Mouse (Mus musculus) heart, postnatal 10 days (tissue): ENCODE data around the gene Myo9b. TPM values are rescaled to one million over a fixed set of nuclear protein-coding genes. Genes with fewer than 3 reads are reported as not detected.

ENCODE experiments used
- DNase-seq, 2 experiments: peaks; one replicate each; pipeline ENCODE4 v3.0.0; 2021
- intact Hi-C: fragments of 180-260 bp; cut with DNase I; formaldehyde crosslinking; loops from one replicate; pipeline ENCODE4 v1.15.1; 2025
- total RNA-seq, 2 experiments: library from RNA; stranded (reverse); gene quantifications; 2 replicates each; pipeline ENCODE4 v1.2.3; 2021

Myo9b gene
- total RNA-seq, 2 experiments from 2014 or later, result 41.0 to 43.5 TPM

DNA sequence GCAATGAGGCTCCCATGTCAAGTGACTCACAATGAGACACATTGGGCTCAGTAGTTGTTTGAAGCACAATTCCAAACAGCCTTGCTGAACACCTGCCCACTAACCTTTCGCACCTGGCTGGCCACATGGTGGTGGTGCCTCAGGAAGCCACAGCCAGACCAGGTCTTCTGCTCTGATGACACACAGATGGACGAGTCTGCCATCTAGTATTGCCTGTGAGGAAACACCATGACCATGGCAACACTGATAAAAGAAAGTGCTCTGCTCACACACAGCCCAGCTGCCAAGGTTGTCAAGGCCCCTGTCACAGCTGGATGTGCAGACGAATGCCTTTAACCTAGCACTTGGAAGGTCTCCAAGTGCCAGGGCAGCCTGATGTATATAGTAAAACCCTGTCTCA, 78.6 kb downstream of the Myo9b start:
- intact Hi-C loops, result no loop called here
- DNase-seq, result peak in 1 of 2 experiments; percentile 19

DNA sequence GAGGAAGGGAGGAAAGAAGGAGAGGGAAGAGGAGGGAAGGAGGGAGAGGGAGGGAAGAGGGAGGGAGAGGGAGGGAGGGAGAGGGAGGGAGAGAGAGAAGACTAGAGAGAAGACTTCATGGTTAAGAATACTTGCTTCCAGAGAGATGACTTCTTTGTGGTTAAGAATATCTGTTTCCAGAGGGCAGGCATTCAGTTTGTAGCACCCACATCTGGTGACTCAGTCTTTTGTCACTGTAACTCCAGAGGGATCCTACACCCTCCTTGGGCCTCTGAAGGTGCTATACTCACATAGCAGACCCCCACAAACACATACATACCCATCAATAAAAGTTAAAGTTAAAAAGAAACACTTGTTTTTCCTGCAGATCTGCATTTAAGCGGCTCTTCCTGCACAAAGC, 79.0 kb downstream of the Myo9b start:
- intact Hi-C loops, result no loop called here
- no peak for DNase-seq

DNA sequence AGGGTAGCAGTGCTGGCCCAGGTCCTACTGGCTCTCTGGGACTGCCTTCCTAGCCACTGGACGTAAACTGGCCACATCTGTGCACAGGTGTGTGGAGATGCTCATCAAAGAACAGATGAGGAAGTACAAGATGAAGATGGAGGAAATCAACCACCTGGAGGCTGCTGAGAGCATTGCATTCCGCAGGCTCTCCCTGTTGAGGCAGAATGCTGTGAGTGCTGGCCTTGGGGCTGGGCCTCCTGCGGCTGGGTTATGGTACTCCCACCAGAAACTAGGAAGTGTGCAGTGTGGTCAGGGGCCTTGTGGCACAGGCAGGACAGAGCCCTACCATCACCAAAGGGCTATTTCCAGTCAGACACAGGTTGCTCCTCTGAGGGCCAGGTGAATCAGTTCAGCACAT, 85.5 kb downstream of the Myo9b start:
- no peak for DNase-seq
- intact Hi-C loops, result no loop called here

DNA sequence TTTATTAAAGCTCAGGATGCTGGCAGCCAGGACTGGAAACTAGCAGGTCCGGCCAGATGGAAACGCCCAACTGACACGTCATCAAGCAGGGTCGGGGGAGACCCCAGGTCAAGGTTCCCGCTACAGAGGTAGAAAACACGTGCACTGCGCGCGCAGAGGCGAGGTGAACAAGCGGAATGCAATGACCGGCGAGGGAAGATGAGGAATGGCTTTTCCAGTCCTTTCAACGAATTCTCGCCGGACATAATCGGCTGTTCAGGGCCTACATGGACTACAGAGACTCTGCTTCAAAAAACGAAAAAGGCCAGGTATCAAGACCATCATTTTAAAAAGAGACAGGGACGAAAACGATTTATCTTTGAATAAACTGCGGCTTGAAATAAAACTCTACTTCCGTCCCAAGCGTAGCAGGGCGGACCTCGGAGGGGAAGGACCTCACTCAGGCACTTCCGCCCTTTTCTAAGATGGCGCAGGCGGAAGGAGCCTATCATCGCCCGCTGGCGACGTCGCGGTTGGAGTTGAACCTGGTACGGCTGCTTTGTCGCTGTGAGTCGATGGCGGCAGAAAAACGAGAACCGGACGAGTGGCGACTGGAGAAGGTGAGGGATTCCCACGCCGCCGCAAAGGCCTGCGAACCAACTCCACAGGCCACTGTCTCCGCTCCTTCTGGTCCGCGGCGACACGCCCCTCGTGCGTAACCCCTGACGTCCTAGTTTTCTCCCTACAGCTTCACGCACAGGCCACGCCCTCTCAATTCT, 94.4 kb downstream of the Myo9b start, which contains the start of gene Use1:
Gene Use1, plus strand, starts transcription at position 78 of the 758 bp plus-strand sequence.
- peak; percentile 95 to 96 for DNase-seq
- intact Hi-C loops, result no loop called here

DNA sequence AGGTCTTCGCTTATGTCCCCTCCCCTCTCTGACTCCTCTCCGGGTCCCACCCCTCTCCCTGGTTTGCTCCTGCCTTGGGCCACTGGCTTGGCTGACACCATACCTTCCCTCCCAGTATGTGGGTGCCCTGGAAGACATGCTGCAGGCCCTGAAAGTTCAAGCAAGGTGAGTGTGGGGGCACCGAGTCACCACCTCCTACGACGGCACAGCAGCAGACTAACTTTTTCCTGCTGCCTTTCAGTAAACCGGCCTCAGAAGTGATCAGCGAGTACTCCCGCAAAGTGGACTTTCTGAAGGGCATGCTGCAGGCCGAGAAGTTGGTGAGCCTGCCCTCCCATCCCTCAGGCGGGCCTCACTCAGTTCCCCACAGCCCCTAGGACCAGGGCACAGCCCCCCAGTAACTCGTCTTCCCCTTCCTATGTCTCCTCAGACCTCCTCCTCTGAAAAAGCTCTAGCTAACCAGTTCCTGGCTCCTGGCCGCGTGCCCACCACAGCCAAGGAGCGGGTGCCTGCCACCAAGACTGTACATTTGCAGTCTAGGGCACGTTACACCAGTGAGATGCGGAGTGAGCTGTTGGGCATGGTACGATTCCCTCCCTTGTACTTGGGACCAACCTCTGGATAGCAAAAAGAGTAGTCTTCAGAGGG, 95.1 kb downstream of the Myo9b start:
- intact Hi-C loops, result no loop called here
- DNase-seq, result no peak

DNA sequence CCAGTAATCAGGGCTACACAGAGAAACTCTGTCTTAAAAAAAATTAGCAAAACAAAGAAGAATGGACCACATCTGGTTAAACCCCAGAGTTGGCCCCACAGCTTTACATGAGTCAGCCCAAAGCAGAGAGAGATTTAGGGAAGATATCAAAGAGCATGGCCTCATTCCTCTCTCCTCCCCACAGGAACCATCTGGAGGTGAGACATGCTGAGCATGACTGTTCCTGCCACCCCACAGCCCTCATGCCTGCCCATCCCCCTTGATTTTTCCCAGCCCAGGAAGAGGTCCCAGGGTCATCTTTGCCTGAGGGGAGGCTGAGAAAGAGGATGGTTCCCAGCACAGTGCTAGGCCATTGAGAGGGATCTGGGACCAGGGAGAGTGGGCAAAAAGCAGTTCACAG, 95.9 kb downstream of the Myo9b start:
- DNase-seq, result no peak
- intact Hi-C loops, result no loop called here

DNA sequence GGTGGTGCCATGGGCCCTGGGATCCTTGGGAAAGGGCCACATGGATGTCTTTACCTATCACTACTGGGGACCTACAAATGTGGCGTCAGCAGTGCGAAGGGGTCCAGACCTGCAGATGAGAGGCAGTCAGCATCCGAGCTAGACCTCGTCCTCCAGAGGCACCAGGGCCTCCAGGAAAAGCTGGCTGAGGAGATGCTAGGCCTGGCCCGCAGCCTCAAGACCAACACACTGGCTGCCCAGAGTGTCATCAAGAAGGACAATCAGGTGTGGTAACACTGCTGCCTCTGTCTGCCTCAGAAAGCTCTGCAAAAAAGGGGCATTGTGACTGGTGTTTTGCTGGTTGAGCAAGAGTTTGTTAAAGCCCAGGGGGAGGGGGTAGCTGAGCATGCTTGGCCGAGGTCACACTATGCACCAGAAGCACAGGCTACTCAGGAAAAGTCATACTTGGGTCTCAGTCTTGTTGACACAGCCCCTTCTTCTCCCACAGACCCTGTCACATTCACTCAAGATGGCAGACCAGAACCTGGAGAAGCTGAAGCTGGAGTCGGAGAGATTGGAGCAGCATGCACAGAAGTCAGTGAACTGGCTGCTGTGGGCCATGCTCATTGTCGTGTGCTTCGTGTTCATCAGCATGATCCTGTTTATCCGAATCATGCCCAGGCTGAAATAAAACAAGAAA, 96.7 kb downstream of the Myo9b start:
- intact Hi-C loops, result no loop called here
- no peak for DNase-seq

DNA sequence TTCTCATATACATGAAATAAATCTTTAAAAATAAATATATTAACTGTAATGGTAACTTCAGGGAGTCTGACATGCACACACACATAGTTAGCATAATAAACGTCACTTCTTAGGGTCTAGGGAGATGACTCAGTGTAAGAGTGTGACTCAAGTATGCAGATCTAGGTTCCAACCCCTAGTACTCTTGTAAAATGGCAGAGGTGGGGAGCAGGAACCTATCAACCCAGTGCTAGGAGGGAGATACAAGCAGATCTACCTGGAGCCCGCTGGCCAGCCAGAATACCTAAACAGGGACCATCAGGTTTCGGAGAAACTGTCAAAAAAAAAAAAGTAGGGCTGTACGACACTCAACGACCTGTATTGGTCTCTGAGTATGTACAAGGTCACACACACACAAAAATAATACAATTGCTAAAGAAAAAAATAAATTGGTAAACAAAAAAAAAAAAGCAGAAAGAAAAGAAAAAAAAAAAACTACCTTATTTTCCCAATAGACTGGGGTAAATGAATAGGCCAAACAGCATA, 98.3 kb downstream of the Myo9b start:
- no peak for DNase-seq

DNA sequence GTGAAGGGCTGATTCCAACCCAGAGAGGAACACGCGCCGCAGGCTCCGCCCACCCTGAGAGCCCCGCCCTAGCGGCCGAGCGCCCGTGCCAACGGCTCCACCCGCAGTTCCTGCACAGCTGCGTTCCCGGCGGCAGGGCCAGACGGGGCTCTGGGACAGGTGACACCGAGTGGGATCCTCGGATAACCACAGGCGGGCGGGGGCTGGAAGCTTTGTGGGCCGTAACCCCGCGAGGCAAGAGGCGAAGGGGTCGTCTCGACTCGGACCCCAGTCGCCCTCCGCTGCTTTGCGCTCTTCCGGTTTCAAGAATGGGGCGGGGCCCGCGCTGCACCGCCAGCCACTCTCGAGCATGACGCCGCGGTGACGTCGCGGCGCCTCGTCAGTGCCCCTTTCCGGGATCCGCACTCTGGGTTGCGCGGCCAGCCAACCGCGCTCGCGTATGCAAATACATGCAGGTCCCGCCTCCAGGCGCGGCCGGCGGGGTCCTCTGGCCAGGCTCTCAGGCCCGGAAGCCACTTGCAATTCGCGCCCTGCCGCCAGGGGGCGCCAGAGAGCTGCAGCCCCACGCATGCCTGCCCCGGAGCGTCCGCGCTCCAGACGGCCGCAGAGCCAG, 98.8 kb downstream of the Myo9b start, which contains the start of gene Ocel1:
Gene Ocel1, plus strand, starts transcription at position 63 of the 613 bp plus-strand sequence.
- intact Hi-C loops, result loop anchor here (5.0 kb wide), 1 partner anchor 36 kb away; the partner anchor contains the start of gene Ankle1
- DNase-seq, result peak; percentile 97

More for the DNA sequence above, 98.3 kb downstream of the Myo9b start:
- intact Hi-C loops, result loop anchor here (5.0 kb wide), 1 partner anchor 37 kb away; the partner anchor contains the start of gene Ankle1

DNA sequence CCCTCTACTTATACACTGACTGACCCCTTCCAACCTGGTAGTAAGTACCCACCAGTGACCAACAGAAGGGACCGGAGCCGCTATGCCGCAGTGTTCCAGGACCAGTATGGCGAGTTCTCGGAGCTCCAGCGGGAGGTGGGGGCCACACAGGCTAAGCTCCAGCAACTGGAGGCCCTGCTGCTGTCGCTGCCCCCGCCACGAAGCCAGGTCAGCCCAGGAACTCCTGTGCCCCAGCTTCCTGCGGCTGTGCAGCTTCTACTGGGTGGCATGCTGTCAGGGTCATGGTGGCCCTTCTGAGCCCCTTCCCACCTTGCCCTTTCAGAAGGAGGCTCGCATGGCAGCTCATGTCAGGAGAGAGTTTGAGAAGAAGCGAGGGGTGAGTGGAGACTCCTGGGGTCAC, 99.9 kb downstream of the Myo9b start:
- intact Hi-C loops, result loop anchor here (5.0 kb wide), 1 partner anchor 35 kb away; the partner anchor contains the start of gene Ankle1
- DNase-seq, result no peak

DNA sequence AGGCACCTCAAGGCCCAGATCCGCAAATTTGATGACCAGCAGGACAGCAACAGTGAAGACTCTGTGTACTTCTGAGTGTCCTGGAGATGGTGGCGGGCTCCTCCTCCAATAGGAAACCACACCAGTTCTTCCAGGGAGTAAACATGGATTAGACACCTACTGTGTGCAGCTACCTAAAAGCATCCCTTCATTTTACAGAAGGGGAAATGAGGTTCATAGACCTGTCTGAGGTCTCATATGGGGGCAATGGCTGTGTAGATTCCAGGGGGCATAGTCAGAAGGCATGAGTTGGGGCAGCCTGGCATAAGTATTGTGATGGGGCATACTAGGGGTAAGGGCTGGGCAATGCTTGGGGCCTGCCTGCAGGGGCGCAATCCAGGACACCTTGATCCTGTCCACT, 100.5 kb downstream of the Myo9b start:
- intact Hi-C loops, result loop anchor here (5.0 kb wide), 1 partner anchor 34 kb away; the partner anchor contains the start of gene Ankle1
- DNase-seq, result no peak

DNA sequence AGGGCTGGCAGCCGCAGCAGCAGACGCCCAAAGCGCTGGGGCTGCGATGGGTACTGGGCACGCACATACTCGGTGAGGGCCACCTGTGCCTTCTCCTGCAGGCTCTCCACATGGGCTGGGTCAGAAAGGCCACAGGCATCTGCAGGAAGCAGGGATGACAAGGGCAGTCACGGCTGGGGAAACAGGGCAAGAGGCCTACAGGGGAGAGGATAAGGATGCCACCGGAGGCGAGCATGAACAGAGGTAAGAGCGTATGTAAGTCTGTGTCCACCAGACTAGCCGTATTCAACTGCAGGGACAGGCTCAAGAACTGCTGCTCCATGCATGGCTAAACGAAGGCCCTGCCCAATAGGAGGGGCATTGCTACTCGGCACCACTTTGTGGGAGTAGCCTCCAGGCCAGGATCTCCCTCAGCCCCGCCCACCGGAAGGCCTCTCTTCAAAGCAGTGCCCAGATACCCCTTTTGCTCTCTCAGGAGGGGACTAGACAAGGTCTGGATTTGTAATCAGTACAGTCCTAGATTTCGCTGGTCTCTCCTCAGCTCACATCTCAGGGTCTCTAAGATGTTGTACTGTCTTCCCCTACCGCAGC, 102.2 kb downstream of the Myo9b start:
- DNase-seq, result no peak
- intact Hi-C loops, result loop anchor here (5.0 kb wide), 1 partner anchor 33 kb away; the partner anchor contains the start of gene Ankle1

DNA sequence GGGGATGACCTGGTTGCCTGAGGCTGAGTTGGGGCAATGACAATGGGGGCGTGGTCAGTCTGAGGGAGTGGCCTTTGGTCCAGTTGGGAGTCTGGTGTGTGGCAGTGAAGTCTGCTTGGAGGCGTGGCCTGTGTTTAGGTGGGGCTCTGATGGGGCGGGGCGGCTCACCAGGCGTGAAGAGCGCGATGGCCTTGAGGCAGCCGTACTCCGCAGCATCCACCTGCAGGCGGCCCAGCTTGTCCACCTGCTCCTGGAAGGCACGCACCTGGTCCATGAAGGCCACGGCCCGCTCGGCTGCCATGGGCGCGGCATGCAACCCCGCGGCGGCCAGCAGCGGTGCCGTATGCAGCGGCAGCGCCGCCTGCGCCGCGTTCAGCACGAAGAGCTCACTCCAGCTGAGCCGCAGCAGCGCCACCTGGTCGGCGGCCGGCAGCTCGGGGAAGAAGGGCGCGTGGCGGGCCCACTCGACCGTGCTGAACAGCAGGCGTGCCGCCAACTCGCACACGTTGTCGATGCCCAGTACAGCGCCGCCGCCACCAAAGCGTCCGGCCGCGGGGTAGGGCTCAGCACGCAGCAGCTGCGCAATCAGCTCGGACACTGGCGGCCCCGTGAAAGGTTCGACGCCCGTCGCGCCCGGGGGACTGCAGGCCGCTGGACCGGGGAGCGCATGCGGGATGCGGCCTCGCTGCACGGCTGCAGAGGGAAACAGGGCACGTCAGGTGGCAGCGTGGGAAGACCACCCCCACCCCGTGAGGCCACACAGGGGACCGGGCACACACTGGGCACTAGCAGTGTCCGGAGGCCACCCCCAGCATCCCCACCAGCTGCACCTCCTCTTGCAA, 103.3 kb downstream of the Myo9b start:
- DNase-seq, result peak; percentile 58 to 65
- intact Hi-C loops, result no loop called here

DNA sequence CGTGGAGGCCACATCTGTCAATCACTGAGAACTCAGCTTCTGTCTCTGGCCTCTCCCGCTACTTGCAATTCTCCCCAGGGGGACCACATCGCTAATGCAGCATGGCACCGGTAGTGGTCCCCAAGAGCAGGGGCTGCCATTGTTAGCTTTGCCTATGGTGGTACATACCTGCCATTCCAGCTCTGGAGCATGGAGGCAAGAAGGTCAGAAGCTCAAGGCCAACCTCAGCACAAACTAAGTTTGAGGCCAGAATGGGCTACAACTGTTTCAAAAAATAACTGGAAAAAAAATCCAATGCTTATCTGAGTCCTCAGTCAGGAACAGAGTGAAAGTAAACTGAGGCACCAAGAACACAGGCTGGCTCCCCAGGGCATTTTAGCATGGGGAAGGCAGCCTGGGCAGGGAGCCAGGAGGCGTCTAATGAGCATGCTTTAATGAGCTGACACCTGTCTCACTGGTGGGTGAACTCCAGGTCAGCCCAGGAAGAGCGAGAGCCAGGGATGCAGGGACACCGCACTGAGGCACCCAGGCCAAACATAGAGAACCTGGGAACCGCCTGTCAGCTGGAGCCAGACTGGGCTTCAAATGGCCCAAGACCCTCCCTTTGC, 104.0 kb downstream of the Myo9b start:
- DNase-seq, result no peak
- intact Hi-C loops, result no loop called here

DNA sequence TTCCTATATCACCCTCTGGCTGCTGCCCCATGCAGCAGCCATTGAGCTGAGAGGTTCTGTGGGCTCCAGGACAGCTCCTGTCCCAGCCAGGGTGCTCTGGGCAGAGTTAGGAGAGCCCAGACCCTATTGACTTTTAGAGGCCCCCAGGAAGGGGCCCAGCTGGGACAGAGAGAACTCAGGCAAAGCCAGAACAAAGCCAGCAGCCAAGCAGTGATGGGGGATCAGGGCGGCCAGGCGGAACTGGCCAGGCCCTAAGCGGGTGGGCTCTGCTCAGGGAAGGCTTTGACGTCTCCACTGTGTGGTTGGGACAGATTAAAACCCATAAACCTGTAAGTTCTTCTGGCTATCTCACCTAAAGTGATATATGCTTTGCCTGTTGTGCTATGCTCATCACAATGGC, 106.5 kb downstream of the Myo9b start:
- intact Hi-C loops, result no loop called here
- DNase-seq, result no peak

DNA sequence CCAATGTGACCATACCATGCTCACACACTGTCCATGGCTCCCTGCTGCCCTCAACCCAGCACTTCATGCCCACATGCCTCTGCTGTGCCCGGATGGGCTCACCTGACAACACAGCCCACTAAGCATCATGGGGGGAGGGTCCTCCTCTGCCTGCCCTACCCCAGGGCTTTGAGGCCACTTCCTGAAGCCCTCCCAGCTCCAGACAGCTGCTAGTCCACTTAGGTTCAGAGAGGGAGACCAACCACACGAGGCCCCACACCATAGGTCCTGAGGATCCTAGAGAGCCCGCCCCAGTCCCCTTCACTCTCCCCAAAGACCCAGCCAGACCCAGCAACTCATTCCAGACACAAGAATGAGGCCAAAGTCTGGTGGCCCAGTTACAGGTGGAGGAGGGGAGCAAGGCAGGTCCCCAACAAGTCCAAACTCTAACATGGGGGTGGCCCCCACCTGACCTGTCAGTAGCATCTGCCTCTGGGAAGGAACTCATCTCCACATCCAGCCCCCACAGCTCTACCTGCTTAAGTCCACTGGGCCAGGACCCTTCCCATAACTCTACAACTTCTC, 107.1 kb downstream of the Myo9b start:
- no peak for DNase-seq
- intact Hi-C loops, result no loop called here

DNA sequence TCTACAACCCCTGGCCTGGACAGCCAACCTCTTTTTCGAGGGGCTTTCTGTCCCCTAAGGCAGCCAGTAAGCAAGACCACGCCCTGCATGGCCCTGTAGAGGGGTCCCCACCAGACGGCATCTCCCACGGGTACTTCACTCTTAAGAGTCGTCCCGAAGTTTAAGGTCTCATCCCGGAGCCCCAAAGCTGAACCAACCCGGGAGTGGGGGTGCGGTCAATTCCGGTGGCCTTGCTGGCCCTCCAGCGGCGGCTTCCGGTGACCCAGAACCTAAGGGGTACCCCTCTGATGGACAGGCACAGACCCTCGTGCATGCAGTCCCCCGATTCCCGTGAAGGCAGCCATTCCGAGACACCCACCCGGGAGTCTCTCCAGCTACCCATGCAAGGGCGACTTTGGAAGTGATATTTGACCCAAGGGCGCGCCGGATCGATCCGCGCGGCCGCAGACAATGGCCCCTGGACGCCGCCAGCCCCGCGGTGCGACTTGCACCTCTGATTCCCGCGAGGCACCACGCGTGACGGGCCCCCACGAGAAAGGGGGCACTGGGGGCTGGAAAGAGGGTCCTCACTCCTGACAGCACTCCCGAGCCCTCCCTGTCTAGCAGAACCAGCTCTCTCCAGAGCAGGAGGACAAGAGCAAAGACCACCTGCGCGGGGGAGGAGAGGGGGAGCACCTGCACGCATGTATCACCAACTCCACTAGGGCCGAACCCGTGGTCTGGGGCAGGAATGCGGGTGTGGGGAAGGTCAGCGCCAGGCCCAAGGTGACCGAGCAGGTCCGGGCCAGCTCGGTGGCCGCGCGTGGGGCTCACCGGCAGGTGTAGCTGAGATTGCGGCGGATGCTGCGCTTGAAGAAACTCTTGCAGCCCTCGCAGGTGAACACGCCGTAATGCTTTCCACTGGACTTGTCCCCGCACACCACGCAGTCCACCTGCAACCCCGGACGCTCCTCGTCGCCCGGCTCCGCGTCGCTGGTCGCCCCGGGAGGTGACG, 108.0 kb downstream of the Myo9b start:
- intact Hi-C loops, result no loop called here
- DNase-seq, result peak; percentile 51 to 58
